Mouse (Mus musculus) lung, adult 2 months (tissue): ENCODE results near the gene Rad9a.

ENCODE experiments used
- CTCF ChIP-seq: fragments of 200-500 bp; IDR thresholded peaks from 2 replicates; pipeline ENCODE4 v1.5.1; 2011; ENCODE audit warnings: mild to moderate bottlenecking, low read length, control low read depth; ENCODE audit not compliant: insufficient read depth
- POLR2A ChIP-seq: fragments of 200-500 bp; IDR thresholded peaks from 2 replicates; pipeline ENCODE4 v1.6.1; 2011; ENCODE audit warnings: low read depth, mild to moderate bottlenecking, control low read depth, low read length, borderline replicate concordance; ENCODE audit errors: extremely low read depth

GRCm38 (mm10) chr19:4203604-4204326 is 2.3 kb upstream of the Rad9a start:
- TF ChIP-seq CTCF (no peak), POLR2A (peak; percentile 80; the same call in 1 of the 2 replicates)
